Mouse (Mus musculus) liver, adult 2 months (tissue): ENCODE results near the gene Zfp771.

Experiments used
- CTCF ChIP-seq: fragments of 200-500 bp; IDR thresholded peaks from 2 replicates; pipeline ENCODE4 v1.5.1; 2011; ENCODE audit warnings: low read depth, low read length, control low read depth
- POLR2A ChIP-seq: fragments of 200-500 bp; IDR thresholded peaks from 2 replicates; pipeline ENCODE4 v1.6.1; 2011; ENCODE audit warnings: low read length, control low read depth; ENCODE audit not compliant: insufficient read depth; ENCODE audit errors: extremely low read depth

- TF ChIP-seq CTCF (peak; percentile 82), POLR2A (peak; percentile 74; the same call in 1 of the 2 replicates)
These were observed 35.3 kb upstream of the Zfp771 start, which contains the start of gene Mylpf for GRCm38 (mm10) chr7:127208553-127209438.
